In the genomic region with DNA sequence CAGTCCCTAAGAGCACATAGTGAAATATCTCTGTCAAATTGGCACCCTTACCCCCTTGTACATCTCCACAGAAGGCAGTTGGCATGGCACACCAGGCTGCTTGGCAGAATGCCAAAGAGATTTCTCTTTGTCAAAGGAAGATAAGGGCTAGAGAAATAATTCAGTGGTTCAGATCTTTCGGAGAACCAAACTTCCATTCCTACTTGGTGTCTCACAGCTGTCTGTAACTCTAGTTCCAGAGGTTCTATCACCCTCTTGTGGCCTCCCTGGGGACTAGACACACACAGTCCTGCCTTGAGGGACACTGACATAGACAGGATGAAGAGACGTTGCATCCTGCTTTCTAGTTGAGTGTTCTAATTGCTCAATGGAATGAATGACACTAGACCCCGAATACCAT, we compare ENCODE assay signal across 9 mouse cellular contexts. TPM values are rescaled to one million over a fixed set of nuclear protein-coding genes. Genes with fewer than 3 reads are reported as not detected.
DNase-seq lines count a peak whose midpoint lies in the region; ATAC-seq lines count a peak whose summit lies in the region.
"Had no signal": no experiment of that assay in that cellular context is flagged by ENCODE, and none has a peak within 500 bp of the region (broad histone marks: within the 10 kb centered on the region; RNA-seq: fewer than 3 reads in every experiment).

No protein-coding gene starts in this region.

- H3K4me2 ChIP-seq in neural tube, embryonic 11.5 days (ENCODE audit: low read depth): no peak overlapping the region
- no peak overlapping the region for H3K4me2 ChIP-seq in embryonic facial prominence, embryonic 14.5 days (ENCODE audit: low read depth, low read length)
- peak overlapping the region; percentile 63 for H3K4me2 ChIP-seq in liver, embryonic 13.5 days
- H3K4me2 ChIP-seq: neural tube, embryonic 12.5 days had no signal

- no peaks in the 10 kb centered on the region for H3K9me3 ChIP-seq in neural tube, embryonic 11.5 days (ENCODE audit: control insufficient read depth, low read length)
- H3K9me3 ChIP-seq in embryonic facial prominence, embryonic 14.5 days (ENCODE audit: control insufficient read depth, low read length): no peaks in the 10 kb centered on the region
- no peaks in the 10 kb centered on the region for H3K9me3 ChIP-seq in liver, embryonic 13.5 days (replicated peaks)
- H3K9me3 ChIP-seq: neural tube, embryonic 12.5 days had no signal

- H3K4me3 ChIP-seq in neural tube, embryonic 11.5 days (ENCODE audit: low read depth, low read length): no peak overlapping the region
- no peak overlapping the region for H3K4me3 ChIP-seq in embryonic facial prominence, embryonic 14.5 days (ENCODE audit: low read depth, low read length)
- H3K4me3 ChIP-seq in liver, embryonic 13.5 days (replicated peaks): peak overlapping the region; percentile 83
- H3K4me3 ChIP-seq: neural tube, embryonic 12.5 days had no signal

- WGBS in neural tube, embryonic 11.5 days: 41% methylated on average over 3 of the region's 3 CpGs
- 22% methylated on average over 3 of the region's 3 CpGs for WGBS in embryonic facial prominence, embryonic 14.5 days
- WGBS in liver, embryonic 13.5 days (ENCODE audit: insufficient replicate concordance): 2% methylated on average over 3 of the region's 3 CpGs

- no peaks in the 10 kb centered on the region for H3K27me3 ChIP-seq in neural tube, embryonic 11.5 days (ENCODE audit: control insufficient read depth, insufficient read depth, low read length)
- peaks cover 32% of the 10 kb centered on the region for H3K27me3 ChIP-seq in embryonic facial prominence, embryonic 14.5 days (replicated peaks; ENCODE audit: control insufficient read depth, insufficient read depth, low read length)
- no peaks in the 10 kb centered on the region for H3K27me3 ChIP-seq in liver, embryonic 13.5 days

- no peak for ATAC-seq in neural tube, embryonic 11.5 days (ENCODE audit: insufficient read depth, low FRiP score, low TSS enrichment)
- ATAC-seq in embryonic facial prominence, embryonic 14.5 days (ENCODE audit: low read depth): no peak
- peak; percentile 73 for ATAC-seq in liver, embryonic 13.5 days (ENCODE audit: low read depth)
- no peak for ATAC-seq in frontal cortex, adult (ENCODE audit: low TSS enrichment)

- H3K4me1 ChIP-seq in neural tube, embryonic 11.5 days (ENCODE audit: control insufficient read depth, insufficient read depth, low read length): no peaks in the 10 kb centered on the region
- no peaks in the 10 kb centered on the region; the same call in 1 of the 2 replicates for H3K4me1 ChIP-seq in embryonic facial prominence, embryonic 14.5 days (ENCODE audit: control insufficient read depth, insufficient read depth, low read length)
- peaks cover 39% of the 10 kb centered on the region for H3K4me1 ChIP-seq in liver, embryonic 13.5 days (replicated peaks)

- H3K27ac ChIP-seq in neural tube, embryonic 11.5 days (ENCODE audit: low read depth, low read length): no peak overlapping the region
- H3K27ac ChIP-seq in embryonic facial prominence, embryonic 14.5 days (replicated peaks; ENCODE audit: low read depth, low read length): no peak overlapping the region
- peak overlapping the region; percentile 69 for H3K27ac ChIP-seq in liver, embryonic 13.5 days
- H3K27ac ChIP-seq: neural tube, embryonic 12.5 days had no signal

- H3K36me3 ChIP-seq in neural tube, embryonic 11.5 days (ENCODE audit: control insufficient read depth, insufficient read depth, low read length): no peaks in the 10 kb centered on the region
- H3K36me3 ChIP-seq in embryonic facial prominence, embryonic 14.5 days (ENCODE audit: control insufficient read depth, insufficient read depth, low read length): no peaks in the 10 kb centered on the region
- 0 out of 2 replicates have a peak, but pooled peaks cover 5% of the 10 kb centered on the region for H3K36me3 ChIP-seq in liver, embryonic 13.5 days
- H3K36me3 ChIP-seq: neural tube, embryonic 12.5 days had no signal

- H3K9ac ChIP-seq in neural tube, embryonic 11.5 days (ENCODE audit: low read length): no peak overlapping the region
- no peak overlapping the region for H3K9ac ChIP-seq in embryonic facial prominence, embryonic 14.5 days (ENCODE audit: low read depth, low read length)
- peak overlapping the region; percentile 66 for H3K9ac ChIP-seq in liver, embryonic 13.5 days
- H3K9ac ChIP-seq: neural tube, embryonic 12.5 days had no signal

- peak; percentile 32 for DNase-seq in adrenal gland, adult 2 months
- no peak for DNase-seq in adrenal gland, postnatal 4 days (ENCODE audit: low spot score in 2 of 2)
- peak; percentile 18 for DNase-seq in neural tube, embryonic 11.5 days (ENCODE audit: low spot score)
- DNase-seq in neural tube, embryonic 10.5 days (ENCODE audit: extremely low spot score, low spot score): no peak
- peak; percentile 43 for DNase-seq in embryonic facial prominence, embryonic 14.5 days (ENCODE audit: low spot score)
- DNase-seq in liver, embryonic 13.5 days: peak; percentile 68
- no peak for DNase-seq in left cerebral cortex, adult 18-20 months (ENCODE audit: low spot score in 2 of 2)

RNA-seq across cellular contexts. Expression of a gene that starts 2.7 kb away (rescaled TPM):
- under 1 TPM; 0.40 to 0.52 TPM for total RNA-seq in adrenal gland, adult 2 months (2021)
- polyA plus RNA-seq in adrenal gland, adult 2 months (2012; rRNA removed): 0.04 and 0.07 TPM in 2 replicates
- 1 to 10 TPM; 1.1 to 2.2 TPM for total RNA-seq in adrenal gland, postnatal 4 days (2021)
- 1.3 and 1.9 TPM in 2 replicates for polyA plus RNA-seq in neural tube, embryonic 11.5 days (2014; fragmentation: Nextera tagmentation; extraction: Ambion mirVana)
- 0.58 and 0.73 TPM in 2 replicates for polyA plus RNA-seq in embryonic facial prominence, embryonic 14.5 days (2014; fragmentation: Nextera tagmentation; extraction: Ambion mirVana)
- 25.5 and 33.6 TPM in 2 replicates for polyA plus RNA-seq in liver, embryonic 13.5 days (2015; fragmentation: Nextera tagmentation; extraction: Ambion mirVana)
- total RNA-seq in left cerebral cortex, adult 18-20 months (2021): under 1 TPM; 0.89 to 0.95 TPM

RNA-seq across cellular contexts. Expression of a gene that starts 35.6 kb away (rescaled TPM):
- total RNA-seq in adrenal gland, adult 2 months (2021): 10 to 100 TPM; 33.2 to 39.3 TPM
- polyA plus RNA-seq in adrenal gland, adult 2 months (2012; rRNA removed): 12.5 and 13.0 TPM in 2 replicates
- total RNA-seq in adrenal gland, postnatal 4 days (2021): 10 to 100 TPM; 35.6 to 39.0 TPM
- 64.1 and 67.1 TPM in 2 replicates for polyA plus RNA-seq in neural tube, embryonic 11.5 days (2014; fragmentation: Nextera tagmentation; extraction: Ambion mirVana)
- polyA plus RNA-seq in embryonic facial prominence, embryonic 14.5 days (2014; fragmentation: Nextera tagmentation; extraction: Ambion mirVana): 53.3 and 64.9 TPM in 2 replicates
- polyA plus RNA-seq in liver, embryonic 13.5 days (2015; fragmentation: Nextera tagmentation; extraction: Ambion mirVana): 45.9 and 57.1 TPM in 2 replicates
- total RNA-seq in left cerebral cortex, adult 18-20 months (2021): 10 to 100 TPM; 15.9 to 16.5 TPM

RNA-seq across cellular contexts. Expression of a gene that starts 35.6 kb away (rescaled TPM):
- 10 to 100 TPM in 1 of 2 experiments, 1 to 10 TPM in 1; 9.0 to 10.1 TPM for total RNA-seq in adrenal gland, adult 2 months (2021)
- polyA plus RNA-seq in adrenal gland, adult 2 months (2012; rRNA removed): 1.5 and 1.9 TPM in 2 replicates
- 10 to 100 TPM; 11.1 to 12.6 TPM for total RNA-seq in adrenal gland, postnatal 4 days (2021)
- 5.8 and 6.2 TPM in 2 replicates for polyA plus RNA-seq in neural tube, embryonic 11.5 days (2014; fragmentation: Nextera tagmentation; extraction: Ambion mirVana)
- 6.9 and 8.7 TPM in 2 replicates for polyA plus RNA-seq in embryonic facial prominence, embryonic 14.5 days (2014; fragmentation: Nextera tagmentation; extraction: Ambion mirVana)
- 4.2 and 4.8 TPM in 2 replicates for polyA plus RNA-seq in liver, embryonic 13.5 days (2015; fragmentation: Nextera tagmentation; extraction: Ambion mirVana)
- 1 to 10 TPM; 5.2 to 7.0 TPM for total RNA-seq in left cerebral cortex, adult 18-20 months (2021)

Comparison
In these comparisons a context has a peak if more than half of its experiments do, and no peak if none do; other contexts are left out.
1. DNase-seq: peak in adrenal gland, adult 2 months (single experiment), neural tube, embryonic 11.5 days (single experiment), embryonic facial prominence, embryonic 14.5 days (single experiment) and liver, embryonic 13.5 days (single experiment); none in adrenal gland, postnatal 4 days (0 of 2), neural tube, embryonic 10.5 days (single experiment) and left cerebral cortex, adult 18-20 months (0 of 2).